In genomic region chr1:62929477-62929876, GRCm38 (mm10) we compare ENCODE assay signal across 9 mouse cellular contexts.
DNase-seq lines count a peak whose midpoint lies in the region; ATAC-seq lines count a peak whose summit lies in the region.
"Had no signal": no experiment of that assay in that cellular context is flagged by ENCODE, and none has a peak within 500 bp of the region (broad histone marks: within the 10 kb centered on the region; RNA-seq: fewer than 3 reads in every experiment).

No protein-coding gene starts in this region.

- H3K27ac ChIP-seq in hindbrain, embryonic 11.5 days (ENCODE audit: low read depth, low read length): no peak overlapping the region
- H3K27ac ChIP-seq in hindbrain, embryonic 13.5 days: no peak overlapping the region
- H3K27ac ChIP-seq in neural tube, embryonic 11.5 days (ENCODE audit: low read depth, low read length): no peak overlapping the region
- H3K27ac ChIP-seq: neural tube, embryonic 12.5 days had no signal

- no peak overlapping the region for H3K4me2 ChIP-seq in hindbrain, embryonic 11.5 days (replicated peaks; ENCODE audit: low read depth, low read length)
- no peak overlapping the region for H3K4me2 ChIP-seq in hindbrain, embryonic 13.5 days
- no peak overlapping the region for H3K4me2 ChIP-seq in neural tube, embryonic 11.5 days (ENCODE audit: low read depth)
- H3K4me2 ChIP-seq: neural tube, embryonic 12.5 days had no signal

- no peaks in the 10 kb centered on the region for H3K27me3 ChIP-seq in hindbrain, embryonic 11.5 days (ENCODE audit: control insufficient read depth, insufficient read depth, low read length)
- H3K27me3 ChIP-seq in hindbrain, embryonic 13.5 days: peaks cover 5% of the 10 kb centered on the region; the same call in 1 of the 2 replicates
- H3K27me3 ChIP-seq in neural tube, embryonic 11.5 days (ENCODE audit: control insufficient read depth, insufficient read depth, low read length): no peaks in the 10 kb centered on the region
- H3K27me3 ChIP-seq: neural tube, embryonic 12.5 days had no signal

- no peaks in the 10 kb centered on the region for H3K9me3 ChIP-seq in hindbrain, embryonic 11.5 days (ENCODE audit: control insufficient read depth, low read length)
- no peaks in the 10 kb centered on the region for H3K9me3 ChIP-seq in hindbrain, embryonic 13.5 days
- H3K9me3 ChIP-seq in neural tube, embryonic 11.5 days (ENCODE audit: control insufficient read depth, low read length): no peaks in the 10 kb centered on the region
- H3K9me3 ChIP-seq: neural tube, embryonic 12.5 days had no signal

- H3K4me3 ChIP-seq in hindbrain, embryonic 11.5 days (ENCODE audit: low read depth, low read length): no peak overlapping the region
- H3K4me3 ChIP-seq in hindbrain, embryonic 13.5 days: no peak overlapping the region
- no peak overlapping the region for H3K4me3 ChIP-seq in neural tube, embryonic 11.5 days (ENCODE audit: low read depth, low read length)
- H3K4me3 ChIP-seq: neural tube, embryonic 12.5 days had no signal

- ATAC-seq in hindbrain, embryonic 11.5 days (ENCODE audit: low FRiP score): no peak
- ATAC-seq in hindbrain, embryonic 13.5 days (ENCODE audit: low FRiP score): no peak
- ATAC-seq in neural tube, embryonic 11.5 days (ENCODE audit: insufficient read depth, low FRiP score, low TSS enrichment): no peak; the same call in 1 of the 2 replicates

- H3K4me1 ChIP-seq in hindbrain, embryonic 11.5 days (replicated peaks; ENCODE audit: control insufficient read depth, insufficient read depth, low read length): peaks cover 3% of the 10 kb centered on the region; the same call in 1 of the 2 replicates
- H3K4me1 ChIP-seq in hindbrain, embryonic 13.5 days (replicated peaks): peaks cover 22% of the 10 kb centered on the region
- H3K4me1 ChIP-seq in neural tube, embryonic 11.5 days (ENCODE audit: control insufficient read depth, insufficient read depth, low read length): peaks cover 5% of the 10 kb centered on the region; the same call in 1 of the 2 replicates

- no peaks in the 10 kb centered on the region for H3K36me3 ChIP-seq in hindbrain, embryonic 11.5 days (ENCODE audit: control insufficient read depth, insufficient read depth, low read length)
- no peaks in the 10 kb centered on the region for H3K36me3 ChIP-seq in hindbrain, embryonic 13.5 days
- no peaks in the 10 kb centered on the region for H3K36me3 ChIP-seq in neural tube, embryonic 11.5 days (ENCODE audit: control insufficient read depth, insufficient read depth, low read length)
- H3K36me3 ChIP-seq: neural tube, embryonic 12.5 days had no signal

- 3% methylated on average over 8 of the region's 8 CpGs for WGBS in hindbrain, embryonic 11.5 days
- WGBS in hindbrain, embryonic 13.5 days: 2% methylated on average over 8 of the region's 8 CpGs
- 2% methylated on average over 8 of the region's 8 CpGs for WGBS in neural tube, embryonic 11.5 days

- peak; percentile 84 for DNase-seq in hindbrain, embryonic 11.5 days (ENCODE audit: low spot score)
- peak; percentile 31 for DNase-seq in c-Kit-positive CD71-negative TER-119-negative erythroid progenitor cells, embryonic 14.5 days (ENCODE audit: low read depth)
- peak; percentile 79 for DNase-seq in forelimb bud, embryonic 11.5 days (ENCODE audit: low read depth, low spot score)
- peak; percentile 57 for DNase-seq in kidney, adult 11 months
- peak; percentile 77 to 88 for DNase-seq in left cerebral cortex, postnatal 14 days (ENCODE audit: low spot score in 2 of 2)
- peak; percentile 80 for DNase-seq in neural tube, embryonic 11.5 days (ENCODE audit: low spot score)
- DNase-seq in thymus, adult 18-20 months: peak; percentile 10 to 11

- intact Hi-C loops in left cerebral cortex, postnatal 14 days (cut with DNase I): loop anchor here (2.0 to 5.0 kb wide), 2 partner anchors 135 to 222 kb away; no protein-coding TSS in a partner anchor

- no peak overlapping the region for H3K9ac ChIP-seq in hindbrain, embryonic 11.5 days (ENCODE audit: low read depth, low read length)
- no peak overlapping the region for H3K9ac ChIP-seq in hindbrain, embryonic 13.5 days
- H3K9ac ChIP-seq in neural tube, embryonic 11.5 days (ENCODE audit: low read length): no peak overlapping the region
- H3K9ac ChIP-seq: neural tube, embryonic 12.5 days had no signal

Comparison
In these comparisons a context has a peak if more than half of its experiments do, and no peak if none do; other contexts are left out.
1. DNase-seq: peak in every context shown above with its lines; median percentile 84 in hindbrain, embryonic 11.5 days; 82 in left cerebral cortex, postnatal 14 days; 80 in neural tube, embryonic 11.5 days; 79 in forelimb bud, embryonic 11.5 days; 57 in kidney, adult 11 months; 31 in c-Kit-positive CD71-negative TER-119-negative erythroid progenitor cells, embryonic 14.5 days; 10 in thymus, adult 18-20 months.